Mouse (Mus musculus): ENCODE data around the gene Gm7075. TPM values are rescaled to one million over a fixed set of nuclear protein-coding genes. Genes with fewer than 3 reads are reported as not detected.

Gm7075 gene
- total and polyA plus RNA-seq, 3 experiments: not detected

GRCm38 (mm10) chr10:63423591-63424474 lies 2.2 kb upstream of the Gm7075 start:
- dilution Hi-C loops (cut with MboI; ENCODE audit: extremely low pct_ligation_motif_present, extremely low pct_unique_long_range_greater_than_20kb, low sequenced_read_pairs) (no loop called here), in situ Hi-C loops (cut with MboI; ENCODE audit: low pct_ligation_motif_present, low pct_unique_long_range_greater_than_20kb, low sequenced_read_pairs) (no loop called here)
- H3K9ac ChIP-seq (ENCODE audit: insufficient read depth, low read depth): no peak overlapping the region
- no peaks in the 10 kb centered on the region for H3K27me3 ChIP-seq (replicated peaks)
- no peak overlapping the region for H3K27ac ChIP-seq (ENCODE audit: insufficient read depth, low read depth)
- no peak overlapping the region for H3K4me2 ChIP-seq (ENCODE audit: insufficient read depth, low read depth, poor library complexity, severe bottlenecking)
- TF ChIP-seq BHLHE40 (IDR thresholded peaks at IDR 0.05; ENCODE audit: low read depth, low read length): no peak
- no peak for TF ChIP-seq NRF1 (IDR thresholded peaks at IDR 0.05; ENCODE audit: low read depth, low read length)
- no peak for TF ChIP-seq MEF2A (IDR thresholded peaks at IDR 0.05; ENCODE audit: borderline replicate concordance, low read depth, low read length)
- no peaks in the 10 kb centered on the region for H3K9me3 ChIP-seq (replicated peaks; ENCODE audit: low read length)
- peaks cover 0 to 23% of the 10 kb centered on the region in 2 experiments; a peak in 3 of 4 replicates for H3K4me1 ChIP-seq (ENCODE audit: control insufficient read depth in 1 of 2, insufficient read depth in 2 of 2)
- H3K36me3 ChIP-seq (replicated peaks in 1 of 2; ENCODE audit: control insufficient read depth in 1 of 2, insufficient read depth in 1 of 2, low read length in 1 of 2): no peaks in the 10 kb centered on the region
- no peaks in the 10 kb centered on the region for H3K79me2 ChIP-seq (replicated peaks; ENCODE audit: control insufficient read depth, extremely low read depth, insufficient read depth, poor library complexity, severe bottlenecking)
- no peak overlapping the region for H3K4me3 ChIP-seq (replicated peaks in 1 of 3; ENCODE audit: low read depth in 2 of 3, low read length in 2 of 3, poor library complexity in 1 of 3)
- DNase-seq (ENCODE audit: extremely low read depth): no peak

- H3K4me1 ChIP-seq (ENCODE audit: control insufficient read depth in 1 of 2, insufficient read depth in 2 of 2): peaks cover 0 to 24% of the 10 kb centered on the region in 2 experiments; a peak in 3 of 4 replicates
These were observed 1.1 kb upstream of the Gm7075 start for GRCm38 (mm10) chr10:63422736-63422992.

GRCm38 (mm10) chr10:63417061-63417460 lies 4.5 kb downstream of the Gm7075 start:
- DNase-seq (ENCODE audit: extremely low read depth): no peak
- no peaks in the 10 kb centered on the region for H3K36me3 ChIP-seq (replicated peaks in 1 of 2; ENCODE audit: control insufficient read depth in 1 of 2, insufficient read depth in 1 of 2, low read length in 1 of 2)
- H3K27me3 ChIP-seq (replicated peaks): no peaks in the 10 kb centered on the region
- TF ChIP-seq USF1 (IDR thresholded peaks at IDR 0.05; ENCODE audit: low read depth, low read length): no peak
- no peak for TF ChIP-seq HCFC1 (IDR thresholded peaks at IDR 0.05; ENCODE audit: low read depth, low read length)
- no peak for TF ChIP-seq TCF12 (IDR thresholded peaks at IDR 0.05; ENCODE audit: low read depth, low read length)
- no peak for TF ChIP-seq ZC3H11A (IDR thresholded peaks at IDR 0.05; ENCODE audit: low read depth, low read length)
- TF ChIP-seq ZKSCAN1 (IDR thresholded peaks at IDR 0.05; ENCODE audit: borderline replicate concordance, low read depth, low read length): no peak
- TF ChIP-seq MEF2A (IDR thresholded peaks at IDR 0.05; ENCODE audit: borderline replicate concordance, low read depth, low read length): no peak
- no peak for TF ChIP-seq POLR2A (IDR thresholded peaks at IDR 0.05; ENCODE audit: low read depth, low read length)
- TF ChIP-seq ZNF384 (IDR thresholded peaks at IDR 0.05; ENCODE audit: low read depth, low read length): no peak
- no peak for TF ChIP-seq ELF1 (IDR thresholded peaks at IDR 0.05; ENCODE audit: low read depth, low read length)
- TF ChIP-seq SMC3 (IDR thresholded peaks at IDR 0.05; ENCODE audit: low read depth, low read length): no peak
- TF ChIP-seq KAT2A (IDR thresholded peaks at IDR 0.05; ENCODE audit: insufficient replicate concordance, low read length): no peak
- H3K4me1 ChIP-seq (ENCODE audit: control insufficient read depth in 1 of 2, insufficient read depth in 2 of 2): peaks cover 0 to 14% of the 10 kb centered on the region in 2 experiments; a peak in 3 of 4 replicates
- no peak overlapping the region for H3K4me2 ChIP-seq (ENCODE audit: insufficient read depth, low read depth, poor library complexity, severe bottlenecking)
- H3K4me3 ChIP-seq (replicated peaks in 1 of 3; ENCODE audit: low read depth in 2 of 3, low read length in 2 of 3, poor library complexity in 1 of 3): no peak overlapping the region
- no peaks in the 10 kb centered on the region for H3K9me3 ChIP-seq (replicated peaks; ENCODE audit: low read length)
- H3K27ac ChIP-seq (ENCODE audit: insufficient read depth, low read depth): no peak overlapping the region
- no peaks in the 10 kb centered on the region for H3K79me2 ChIP-seq (replicated peaks; ENCODE audit: control insufficient read depth, extremely low read depth, insufficient read depth, poor library complexity, severe bottlenecking)
- H3K9ac ChIP-seq (ENCODE audit: insufficient read depth, low read depth): no peak overlapping the region
- dilution Hi-C loops (cut with MboI; ENCODE audit: extremely low pct_ligation_motif_present, extremely low pct_unique_long_range_greater_than_20kb, low sequenced_read_pairs) (no loop called here), in situ Hi-C loops (cut with MboI; ENCODE audit: low pct_ligation_motif_present, low pct_unique_long_range_greater_than_20kb, low sequenced_read_pairs) (no loop called here)

More at GRCm38 (mm10) chr10:63422736-63422992, 1.1 kb upstream of the Gm7075 start:
- no peak for DNase-seq (ENCODE audit: extremely low read depth)
- dilution Hi-C loops (cut with MboI; ENCODE audit: extremely low pct_ligation_motif_present, extremely low pct_unique_long_range_greater_than_20kb, low sequenced_read_pairs): no loop called here
- no peak overlapping the region for H3K4me2 ChIP-seq (ENCODE audit: insufficient read depth, low read depth, poor library complexity, severe bottlenecking)
- no peaks in the 10 kb centered on the region for H3K27me3 ChIP-seq (replicated peaks)
- in situ Hi-C loops (cut with MboI; ENCODE audit: low pct_ligation_motif_present, low pct_unique_long_range_greater_than_20kb, low sequenced_read_pairs): no loop called here
- no peaks in the 10 kb centered on the region for H3K9me3 ChIP-seq (replicated peaks; ENCODE audit: low read length)
- H3K4me3 ChIP-seq (replicated peaks in 1 of 3; ENCODE audit: low read depth in 2 of 3, low read length in 2 of 3, poor library complexity in 1 of 3): no peak overlapping the region
- no peak overlapping the region for H3K9ac ChIP-seq (ENCODE audit: insufficient read depth, low read depth)
- no peak overlapping the region for H3K27ac ChIP-seq (ENCODE audit: insufficient read depth, low read depth)
- no peaks in the 10 kb centered on the region for H3K36me3 ChIP-seq (replicated peaks in 1 of 2; ENCODE audit: control insufficient read depth in 1 of 2, insufficient read depth in 1 of 2, low read length in 1 of 2)
- no peaks in the 10 kb centered on the region for H3K79me2 ChIP-seq (replicated peaks; ENCODE audit: control insufficient read depth, extremely low read depth, insufficient read depth, poor library complexity, severe bottlenecking)
- no peak for TF ChIP-seq ZC3H11A (IDR thresholded peaks at IDR 0.05; ENCODE audit: low read depth, low read length)
- TF ChIP-seq ZMIZ1 (IDR thresholded peaks at IDR 0.05; ENCODE audit: low read depth, low read length): no peak
- no peak for TF ChIP-seq MAFK (IDR thresholded peaks at IDR 0.05; ENCODE audit: insufficient replicate concordance, low read length)
- TF ChIP-seq USF1 (IDR thresholded peaks at IDR 0.05; ENCODE audit: low read depth, low read length): no peak
- TF ChIP-seq EP300 (IDR thresholded peaks at IDR 0.05; ENCODE audit: low read length): no peak
- TF ChIP-seq E2F4 (IDR thresholded peaks at IDR 0.05; ENCODE audit: insufficient replicate concordance, low read depth, low read length): no peak
- no peak for TF ChIP-seq JUN (IDR thresholded peaks at IDR 0.05; ENCODE audit: insufficient read depth, low read depth, low read length)
- no peak for TF ChIP-seq MAX (IDR thresholded peaks at IDR 0.05; ENCODE audit: low read length)
- no peak for TF ChIP-seq MYC (IDR thresholded peaks at IDR 0.05; ENCODE audit: low read depth, low read length)
